Mouse (Mus musculus): Measurements from ENCODE around the gene Adam26a.
"Not testable (repeated sequence)": the region's sequence is repeated elsewhere in the genome, so short reads cannot be mapped to it uniquely, and the experiment has no call there.

The Adam26a gene

DNA sequence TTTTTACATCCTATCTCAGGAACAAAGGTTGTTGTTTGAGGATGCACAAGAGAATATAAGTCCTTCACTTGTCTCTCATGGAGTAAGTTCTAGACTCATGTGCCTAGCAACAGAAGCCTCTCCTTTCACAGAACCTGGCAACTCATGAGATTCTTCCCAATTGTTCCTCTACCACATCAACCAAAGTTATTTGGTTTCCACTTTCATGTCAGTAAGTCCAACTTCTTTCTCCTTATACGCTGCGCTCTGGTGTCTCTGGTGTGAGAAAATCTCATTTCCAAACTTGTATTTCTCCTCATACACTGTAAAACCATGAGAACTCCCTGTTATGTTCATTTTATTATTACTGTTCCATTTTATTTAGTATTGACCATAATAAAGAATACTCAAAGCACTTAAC lies at the start of gene Adam26a:
Gene Adam26a, minus strand, starts transcription at position 101 of the 400 bp plus-strand sequence.
- not testable (repeated sequence) for DNase-seq

DNA sequence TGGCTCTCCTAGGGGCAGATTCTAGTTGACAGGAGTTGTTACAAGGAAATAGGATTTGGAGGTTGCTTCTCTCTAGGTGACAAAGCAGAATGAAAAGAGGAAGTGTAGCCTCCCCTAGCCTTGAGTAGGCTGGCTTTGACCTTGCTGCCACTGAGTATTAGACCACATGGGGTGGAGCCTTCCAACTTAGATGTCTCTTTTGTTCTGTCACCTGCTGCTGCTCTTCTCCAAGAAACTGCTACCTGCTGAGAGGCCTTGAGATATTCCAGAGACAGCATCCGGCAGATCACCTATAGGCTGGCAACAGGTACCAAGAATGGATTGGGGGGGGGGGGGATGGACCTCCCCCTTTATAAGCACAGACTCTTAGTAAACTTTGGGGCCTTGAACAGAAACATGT lies 39.5 kb upstream of the Adam26a start:
- no peak for DNase-seq

DNA sequence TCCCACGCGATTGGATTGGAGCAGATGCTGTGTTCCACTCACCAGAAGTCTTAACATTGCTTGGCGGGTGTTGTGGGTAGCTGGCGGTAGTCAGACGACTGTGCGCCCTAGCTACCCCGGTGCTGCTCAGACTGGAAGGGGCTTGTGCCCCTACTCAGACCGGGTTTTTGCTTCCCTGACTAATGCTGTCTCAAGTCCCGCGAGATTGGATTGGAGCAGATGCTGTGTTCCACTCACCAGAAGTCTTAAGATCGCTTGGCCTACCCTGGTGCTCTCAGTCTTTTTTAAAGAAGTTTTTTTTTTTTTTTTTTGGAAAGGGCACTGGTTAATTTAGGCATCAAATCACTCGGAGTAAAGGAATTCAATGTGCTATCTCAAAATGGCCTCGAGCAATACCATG lies 27.1 kb upstream of the Adam26a start:
- DNase-seq = not testable (repeated sequence)

GRCm38 (mm10) chr8:43603166-43603565 lies 26.7 kb upstream of the Adam26a start:
- DNase-seq = not testable (repeated sequence)

DNA sequence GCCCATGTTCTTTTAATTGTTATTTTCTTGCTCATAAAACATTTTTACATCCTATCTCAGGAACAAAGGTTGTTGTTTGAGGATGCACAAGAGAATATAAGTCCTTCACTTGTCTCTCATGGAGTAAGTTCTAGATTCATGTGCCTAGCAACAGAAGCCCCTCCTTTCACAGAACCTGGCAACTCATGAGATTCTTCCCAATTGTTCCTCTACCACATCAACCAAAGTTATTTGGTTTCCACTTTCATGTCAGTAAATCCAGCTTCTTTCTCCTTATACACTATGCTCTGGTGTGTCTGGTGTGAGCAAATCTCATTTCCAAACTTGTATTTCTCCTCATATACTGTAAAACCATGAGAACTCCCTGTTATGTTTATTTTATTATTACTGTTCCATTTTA lies 48.5 kb downstream of the Adam26a start, which contains the start of gene Adam26b:
Gene Adam26b, minus strand, starts transcription at position 101 of the 400 bp plus-strand sequence.
- not testable (repeated sequence) for DNase-seq
